ENCODE assay signal across 24 mouse cellular contexts in the genomic region with DNA sequence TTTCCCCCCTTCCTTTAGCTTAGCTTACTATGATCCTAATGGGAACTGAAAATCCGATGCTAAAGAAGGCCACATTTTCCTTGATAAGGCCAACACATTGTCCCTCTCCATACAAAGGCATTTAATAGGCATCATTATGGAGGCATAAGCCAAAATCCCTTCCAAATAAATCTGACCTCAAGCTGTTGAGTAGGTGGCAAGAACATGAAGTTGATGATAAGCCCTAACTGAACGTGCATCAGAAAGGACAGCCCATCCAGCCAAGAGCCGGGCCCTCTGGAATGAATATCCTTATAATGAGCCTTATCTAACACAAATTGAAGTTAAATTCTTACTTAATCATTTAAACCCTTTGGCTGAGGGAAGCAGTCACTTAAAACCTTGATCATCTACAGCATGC. TPM values are rescaled to one million over a fixed set of nuclear protein-coding genes. Genes with fewer than 3 reads are reported as not detected.
DNase-seq lines count a peak whose midpoint lies in the region; ATAC-seq and TF ChIP-seq lines count a peak whose summit lies in the region.
"Had no signal": no experiment of that assay in that cellular context is flagged by ENCODE, and none has a peak within 500 bp of the region (broad histone marks: within the 10 kb centered on the region; RNA-seq: fewer than 3 reads in every experiment).

No protein-coding gene starts in this region.

- H3K4me2 ChIP-seq in heart, embryonic 16.5 days (ENCODE audit: low read depth, low read length) = no peak overlapping the region
- no peak overlapping the region for H3K4me2 ChIP-seq in lung, embryonic 14.5 days
- no peak overlapping the region for H3K4me2 ChIP-seq in lung, embryonic 16.5 days (ENCODE audit: low read depth, low read length)
- H3K4me2 ChIP-seq: embryonic facial prominence, embryonic 13.5 days; embryonic facial prominence, embryonic 15.5 days; forebrain, embryonic 12.5 days had no signal

- no peak for DNase-seq in heart, embryonic 10.5 days (ENCODE audit: low spot score)
- DNase-seq in lung, embryonic 14.5 days = peak; percentile 57
- DNase-seq in lung, adult 18-20 months = no peak
- DNase-seq in lung, postnatal 36 days = no peak
- peak; percentile 6 for DNase-seq in retina, postnatal 1 day
- DNase-seq in retina, embryonic 14.5 days (ENCODE audit: low spot score) = no peak
- DNase-seq: adrenal gland, adult 2 months; adrenal gland, postnatal 10 days; adrenal gland, postnatal 25 days; cerebellum, adult 11 months; cerebellum, adult 18-20 months; cerebellum, adult 8-10 months; cerebellum, adult 9-11 months; cerebellum, postnatal 14 days; cerebellum, postnatal 36 days; embryo, embryonic 11 days had no signal

- H3K9ac ChIP-seq in heart, embryonic 16.5 days (ENCODE audit: low read length) = no peak overlapping the region
- H3K9ac ChIP-seq in lung, embryonic 14.5 days = no peak overlapping the region
- H3K9ac ChIP-seq in lung, embryonic 16.5 days (ENCODE audit: low read length) = no peak overlapping the region
- H3K9ac ChIP-seq: embryonic facial prominence, embryonic 13.5 days; embryonic facial prominence, embryonic 15.5 days; forebrain, embryonic 12.5 days had no signal

- H3K27me3 ChIP-seq in heart, embryonic 16.5 days (ENCODE audit: control insufficient read depth, insufficient read depth, low read length) = no peaks in the 10 kb centered on the region
- no peaks in the 10 kb centered on the region for H3K27me3 ChIP-seq in heart, embryonic 10.5 days (ENCODE audit: insufficient read depth, poor library complexity, severe bottlenecking)
- H3K27me3 ChIP-seq in lung, embryonic 14.5 days (ENCODE audit: insufficient read depth, low read length) = no peaks in the 10 kb centered on the region
- no peaks in the 10 kb centered on the region for H3K27me3 ChIP-seq in lung, embryonic 16.5 days (ENCODE audit: control insufficient read depth, insufficient read depth, low read depth, low read length)
- H3K27me3 ChIP-seq: embryonic facial prominence, embryonic 13.5 days; embryonic facial prominence, embryonic 15.5 days; forebrain, embryonic 12.5 days had no signal

- TF ChIP-seq CTCF in lung, embryonic 14.5 days (IDR thresholded peaks at IDR 0.05; ENCODE audit: low read depth) = no peak

- no peaks in the 10 kb centered on the region for H3K9me3 ChIP-seq in heart, embryonic 16.5 days (replicated peaks; ENCODE audit: control insufficient read depth, low read length)
- no peaks in the 10 kb centered on the region for H3K9me3 ChIP-seq in heart, embryonic 10.5 days
- no peaks in the 10 kb centered on the region for H3K9me3 ChIP-seq in lung, embryonic 14.5 days (ENCODE audit: low read depth, low read length)
- no peaks in the 10 kb centered on the region for H3K9me3 ChIP-seq in lung, embryonic 16.5 days (ENCODE audit: control insufficient read depth, low read length)
- H3K9me3 ChIP-seq: embryonic facial prominence, embryonic 13.5 days; embryonic facial prominence, embryonic 15.5 days; forebrain, embryonic 10.5 days; forebrain, embryonic 12.5 days had no signal

- no peaks in the 10 kb centered on the region for H3K36me3 ChIP-seq in heart, embryonic 16.5 days (ENCODE audit: control insufficient read depth, insufficient read depth)
- H3K36me3 ChIP-seq in heart, embryonic 10.5 days = no peaks in the 10 kb centered on the region
- H3K36me3 ChIP-seq in lung, embryonic 14.5 days (ENCODE audit: insufficient read depth) = no peaks in the 10 kb centered on the region
- no peaks in the 10 kb centered on the region for H3K36me3 ChIP-seq in lung, embryonic 16.5 days (ENCODE audit: control insufficient read depth, insufficient read depth, low read length)
- H3K36me3 ChIP-seq: embryonic facial prominence, embryonic 13.5 days; embryonic facial prominence, embryonic 15.5 days; forebrain, embryonic 10.5 days; forebrain, embryonic 12.5 days had no signal

- peak; percentile 41 for ATAC-seq in heart, embryonic 16.5 days (replicated peaks; ENCODE audit: extremely low read depth, insufficient read depth, low FRiP score)
- no peak for ATAC-seq in lung, embryonic 14.5 days (ENCODE audit: insufficient read depth)
- ATAC-seq in lung, embryonic 16.5 days (ENCODE audit: low read depth) = peak; percentile 67
- ATAC-seq: forebrain, embryonic 14.5 days had no signal

- H3K27ac ChIP-seq in heart, embryonic 16.5 days (ENCODE audit: low read length) = no peak overlapping the region
- no peak overlapping the region for H3K27ac ChIP-seq in heart, embryonic 10.5 days
- no peak overlapping the region for H3K27ac ChIP-seq in lung, embryonic 14.5 days (ENCODE audit: low read depth)
- no peak overlapping the region for H3K27ac ChIP-seq in lung, embryonic 16.5 days (ENCODE audit: low read length)
- H3K27ac ChIP-seq: embryonic facial prominence, embryonic 13.5 days; embryonic facial prominence, embryonic 15.5 days; forebrain, embryonic 10.5 days; forebrain, embryonic 12.5 days had no signal

- 35% methylated on average over 3 of the region's 3 CpGs for WGBS in heart, embryonic 16.5 days
- WGBS in heart, embryonic 10.5 days = 79% methylated on average over 3 of the region's 3 CpGs
- WGBS in lung, embryonic 14.5 days = 46% methylated on average over 3 of the region's 3 CpGs
- WGBS in lung, embryonic 16.5 days = 42% methylated on average over 3 of the region's 3 CpGs

- H3K4me1 ChIP-seq in heart, embryonic 16.5 days (ENCODE audit: control insufficient read depth, insufficient read depth, low read length) = peaks cover 6% of the 10 kb centered on the region; the same call in 1 of the 2 replicates
- H3K4me1 ChIP-seq in heart, embryonic 10.5 days = peaks cover 7% of the 10 kb centered on the region; the same call in 1 of the 2 replicates
- H3K4me1 ChIP-seq in lung, embryonic 14.5 days (ENCODE audit: insufficient read depth) = no peaks in the 10 kb centered on the region
- H3K4me1 ChIP-seq in lung, embryonic 16.5 days (replicated peaks; ENCODE audit: control insufficient read depth, insufficient read depth, low read length) = no peaks in the 10 kb centered on the region
- H3K4me1 ChIP-seq: embryonic facial prominence, embryonic 13.5 days; embryonic facial prominence, embryonic 15.5 days; forebrain, embryonic 10.5 days; forebrain, embryonic 12.5 days had no signal

- H3K4me3 ChIP-seq in heart, embryonic 16.5 days (ENCODE audit: low read length) = no peak overlapping the region
- H3K4me3 ChIP-seq in heart, embryonic 10.5 days = no peak overlapping the region
- H3K4me3 ChIP-seq in lung, embryonic 14.5 days (ENCODE audit: low read depth, low read length) = no peak overlapping the region
- no peak overlapping the region for H3K4me3 ChIP-seq in lung, embryonic 16.5 days (ENCODE audit: low read length)
- H3K4me3 ChIP-seq: embryonic facial prominence, embryonic 13.5 days; embryonic facial prominence, embryonic 15.5 days; erythroblast, embryonic 14.5 days; forebrain, embryonic 10.5 days; forebrain, embryonic 12.5 days had no signal

RNA-seq across cellular contexts. Expression of a gene that starts 50.6 kb away (rescaled TPM):
- 84.6 and 88.5 TPM in 2 replicates for polyA plus RNA-seq in heart, embryonic 16.5 days (2015; fragmentation: Nextera tagmentation; extraction: Ambion mirVana)
- polyA plus RNA-seq in heart, embryonic 10.5 days (2016; fragmentation: Nextera tagmentation; extraction: Ambion mirVana) = 58.1 and 107 TPM in 2 replicates
- polyA plus RNA-seq in lung, embryonic 14.5 days (2014; fragmentation: Nextera tagmentation; extraction: Ambion mirVana) = 8.1 and 10.6 TPM in 2 replicates
- polyA plus RNA-seq in lung, embryonic 16.5 days (2015; fragmentation: Nextera tagmentation; extraction: Ambion mirVana) = 5.1 and 5.8 TPM in 2 replicates
- polyA plus RNA-seq: erythroblast, embryonic 14.5 days had no signal

Comparison
In these comparisons a context has a peak if more than half of its experiments do, and no peak if none do; other contexts are left out.
1. DNase-seq: peak in lung, embryonic 14.5 days (single experiment) and retina, postnatal 1 day (single experiment); none in heart, embryonic 10.5 days (single experiment), lung, adult 18-20 months (0 of 2), lung, postnatal 36 days (single experiment) and retina, embryonic 14.5 days (single experiment).